Comparison of ENCODE assay signal across 32 mouse cellular contexts in genomic region chr8:47037405-47037804, GRCm38 (mm10). TPM values are rescaled to one million over a fixed set of nuclear protein-coding genes. Genes with fewer than 3 reads are reported as not detected.
DNase-seq lines count a peak whose midpoint lies in the region; ATAC-seq and TF ChIP-seq lines count a peak whose summit lies in the region.
"Had no signal": no experiment of that assay in that cellular context is flagged by ENCODE, and none has a peak within 500 bp of the region (broad histone marks: within the 10 kb centered on the region; RNA-seq: fewer than 3 reads in every experiment).

No protein-coding gene starts in this region.

- 34% methylated on average over 5 of the region's 5 CpGs for WGBS in kidney, embryonic 15.5 days
- 69% methylated on average over 5 of the region's 5 CpGs for WGBS in liver, postnatal 0 days (ENCODE audit: insufficient replicate concordance)
- 59% methylated on average over 5 of the region's 5 CpGs for WGBS in liver, embryonic 12.5 days (ENCODE audit: insufficient replicate concordance)
- 73% methylated on average over 5 of the region's 5 CpGs for WGBS in lung, postnatal 0 days

- no peak overlapping the region for H3K4me3 ChIP-seq in kidney, embryonic 15.5 days (replicated peaks)
- no peak overlapping the region for H3K4me3 ChIP-seq in liver, postnatal 0 days (ENCODE audit: low read depth, low read length)
- no peak overlapping the region for H3K4me3 ChIP-seq in liver, embryonic 12.5 days
- no peak overlapping the region for H3K4me3 ChIP-seq in lung, postnatal 0 days (ENCODE audit: low read depth, low read length)
- H3K4me3 ChIP-seq: embryonic facial prominence, embryonic 13.5 days; forebrain, embryonic 10.5 days; forebrain, embryonic 15.5 days; heart, embryonic 12.5 days; hindbrain, embryonic 13.5 days; left cerebral cortex, adult 2 months; limb, embryonic 15.5 days; midbrain, embryonic 10.5 days; midbrain, embryonic 15.5 days; neural tube, embryonic 15.5 days had no signal

- H3K9me3 ChIP-seq in kidney, embryonic 15.5 days (replicated peaks): 0 out of 2 replicates have a peak, but pooled peaks cover 4% of the 10 kb centered on the region
- H3K9me3 ChIP-seq in liver, postnatal 0 days (ENCODE audit: low read length): 0 out of 2 replicates have a peak, but pooled peaks cover 4% of the 10 kb centered on the region
- no peaks in the 10 kb centered on the region for H3K9me3 ChIP-seq in liver, embryonic 12.5 days (replicated peaks)
- H3K9me3 ChIP-seq in lung, postnatal 0 days (ENCODE audit: low read length): no peaks in the 10 kb centered on the region
- H3K9me3 ChIP-seq: embryonic facial prominence, embryonic 13.5 days; forebrain, embryonic 15.5 days; limb, embryonic 15.5 days; midbrain, embryonic 10.5 days; midbrain, embryonic 15.5 days; neural tube, embryonic 15.5 days had no signal

- no peak overlapping the region for H3K9ac ChIP-seq in kidney, embryonic 15.5 days
- no peak overlapping the region for H3K9ac ChIP-seq in liver, postnatal 0 days (replicated peaks)
- no peak overlapping the region for H3K9ac ChIP-seq in liver, embryonic 12.5 days
- no peak overlapping the region for H3K9ac ChIP-seq in lung, postnatal 0 days (replicated peaks; ENCODE audit: low read depth)
- H3K9ac ChIP-seq: embryonic facial prominence, embryonic 13.5 days; forebrain, embryonic 15.5 days; heart, embryonic 12.5 days; hindbrain, embryonic 13.5 days; limb, embryonic 15.5 days; liver, embryonic 14.5 days; lung, embryonic 14.5 days; midbrain, embryonic 15.5 days; neural tube, embryonic 15.5 days had no signal

- no peaks in the 10 kb centered on the region for H3K36me3 ChIP-seq in kidney, embryonic 15.5 days
- no peaks in the 10 kb centered on the region for H3K36me3 ChIP-seq in liver, postnatal 0 days (replicated peaks; ENCODE audit: insufficient read depth, low read length)
- no peaks in the 10 kb centered on the region for H3K36me3 ChIP-seq in liver, embryonic 12.5 days
- no peaks in the 10 kb centered on the region for H3K36me3 ChIP-seq in lung, postnatal 0 days (ENCODE audit: insufficient read depth, low read length)
- H3K36me3 ChIP-seq: embryonic facial prominence, embryonic 13.5 days; forebrain, embryonic 10.5 days; forebrain, embryonic 15.5 days; heart, embryonic 12.5 days; hindbrain, embryonic 13.5 days; limb, embryonic 15.5 days; midbrain, embryonic 10.5 days; midbrain, embryonic 15.5 days; neural tube, embryonic 15.5 days had no signal

- no peaks in the 10 kb centered on the region for H3K27me3 ChIP-seq in kidney, embryonic 15.5 days
- no peaks in the 10 kb centered on the region for H3K27me3 ChIP-seq in liver, postnatal 0 days (ENCODE audit: insufficient read depth, low read length)
- no peaks in the 10 kb centered on the region for H3K27me3 ChIP-seq in liver, embryonic 12.5 days (replicated peaks)
- no peaks in the 10 kb centered on the region for H3K27me3 ChIP-seq in lung, postnatal 0 days (replicated peaks; ENCODE audit: insufficient read depth, low read length)
- H3K27me3 ChIP-seq: embryonic facial prominence, embryonic 13.5 days; forebrain, embryonic 15.5 days; heart, embryonic 12.5 days; hindbrain, embryonic 13.5 days; midbrain, embryonic 15.5 days; neural tube, embryonic 15.5 days had no signal

- TF ChIP-seq CTCF in liver, postnatal 0 days (IDR thresholded peaks at IDR 0.05; ENCODE audit: low read depth): no peak
- TF ChIP-seq CTCF in lung, postnatal 0 days (IDR thresholded peaks at IDR 0.05): no peak

- TF ChIP-seq EP300 in liver, postnatal 0 days (IDR thresholded peaks at IDR 0.05; ENCODE audit: low read depth): no peak
- no peak for TF ChIP-seq EP300 in lung, postnatal 0 days (IDR thresholded peaks at IDR 0.05)

- 0 out of 2 replicates have a peak, but pooled peaks have one; percentile 33 for ATAC-seq in kidney, embryonic 15.5 days (replicated peaks; ENCODE audit: low FRiP score)
- ATAC-seq in liver, postnatal 0 days: no peak
- no peak for ATAC-seq in liver, embryonic 12.5 days
- ATAC-seq in lung, postnatal 0 days: no peak
- ATAC-seq: forebrain, embryonic 15.5 days; midbrain, embryonic 15.5 days had no signal

- H3K4me1 ChIP-seq in kidney, embryonic 15.5 days: no peaks in the 10 kb centered on the region; the same call in 1 of the 2 replicates
- H3K4me1 ChIP-seq in liver, postnatal 0 days (ENCODE audit: insufficient read depth): no peaks in the 10 kb centered on the region
- H3K4me1 ChIP-seq in liver, embryonic 12.5 days: no peaks in the 10 kb centered on the region
- H3K4me1 ChIP-seq in lung, postnatal 0 days (ENCODE audit: insufficient read depth, low read depth, low read length): no peaks in the 10 kb centered on the region
- H3K4me1 ChIP-seq: forebrain, embryonic 10.5 days; forebrain, embryonic 15.5 days; heart, embryonic 12.5 days; hindbrain, embryonic 13.5 days; midbrain, embryonic 10.5 days; midbrain, embryonic 15.5 days; neural tube, embryonic 15.5 days had no signal

- H3K27ac ChIP-seq in kidney, embryonic 15.5 days: 0 out of 2 replicates have a peak overlapping the region, but pooled peaks have one; percentile 13
- no peak overlapping the region for H3K27ac ChIP-seq in liver, postnatal 0 days (ENCODE audit: low read depth)
- no peak overlapping the region for H3K27ac ChIP-seq in liver, embryonic 12.5 days
- H3K27ac ChIP-seq in lung, postnatal 0 days (ENCODE audit: low read length): no peak overlapping the region
- H3K27ac ChIP-seq: embryonic facial prominence, embryonic 13.5 days; forebrain, embryonic 10.5 days; forebrain, embryonic 15.5 days; hindbrain, embryonic 13.5 days; left cerebral cortex, adult 2 months; limb, embryonic 15.5 days; liver, embryonic 14.5 days; midbrain, embryonic 10.5 days; midbrain, embryonic 15.5 days; neural tube, embryonic 15.5 days had no signal

- H3K4me2 ChIP-seq in kidney, embryonic 15.5 days: no peak overlapping the region
- no peak overlapping the region for H3K4me2 ChIP-seq in liver, postnatal 0 days (ENCODE audit: low read depth, low read length)
- no peak overlapping the region for H3K4me2 ChIP-seq in liver, embryonic 12.5 days
- H3K4me2 ChIP-seq in lung, postnatal 0 days (replicated peaks; ENCODE audit: low read depth, low read length): no peak overlapping the region
- H3K4me2 ChIP-seq: embryonic facial prominence, embryonic 13.5 days; forebrain, embryonic 15.5 days; heart, embryonic 12.5 days; hindbrain, embryonic 13.5 days; limb, embryonic 15.5 days; lung, embryonic 14.5 days; midbrain, embryonic 15.5 days; neural tube, embryonic 15.5 days had no signal

- DNase-seq in heart, adult 11 months: peak; percentile 49
- no peak for DNase-seq in heart, adult 8-10 months (ENCODE audit: low spot score)
- DNase-seq in kidney, postnatal 4 days: no peak
- peak; percentile 7 for DNase-seq in liver, postnatal 0 days
- no peak for DNase-seq in lung, postnatal 0 days (ENCODE audit: low spot score)
- DNase-seq: adrenal gland, postnatal 14 days; cerebellum, adult 11 months; cerebellum, adult 9-10 months; cerebellum, postnatal 36 days; gastrocnemius, postnatal 25 days; heart, adult 18-20 months; heart, postnatal 4 days; layer of hippocampus, adult 9-11 months; lung, embryonic 14.5 days; retina, postnatal 1 day; right cerebral cortex, postnatal 14 days; thymus, postnatal 14 days had no signal

RNA-seq across cellular contexts. Expression of gene Enpp6, which starts 50.7 kb away (rescaled TPM):
- 1 to 10 TPM; 2.4 to 7.3 (median 3.1) TPM for total RNA-seq in heart, adult 8-10 months (2022)
- polyA plus RNA-seq in kidney, embryonic 15.5 days (2015; fragmentation: Nextera tagmentation; extraction: Ambion mirVana): 1.7 TPM in 2 replicates
- polyA plus RNA-seq in liver, postnatal 0 days (2015; fragmentation: Nextera tagmentation; extraction: Ambion mirVana): 0.47 and 0.60 TPM in 2 replicates
- 0.25 and 0.29 TPM in 2 replicates for polyA plus RNA-seq in liver, embryonic 12.5 days (2016; fragmentation: Nextera tagmentation; extraction: Ambion mirVana)
- polyA plus RNA-seq in lung, postnatal 0 days (2015; fragmentation: Nextera tagmentation; extraction: Ambion mirVana): 0.49 and 0.86 TPM in 2 replicates
- total RNA-seq: megakaryocyte progenitor cell, adult 5-6 weeks; MEL had no signal
- polyA plus RNA-seq: forebrain, embryonic 10.5 days; midbrain, embryonic 15.5 days had no signal

Comparison
In these comparisons a context has a peak if more than half of its experiments do, and no peak if none do; other contexts are left out.
1. DNase-seq: peak in heart, adult 11 months (single experiment) and liver, postnatal 0 days (single experiment); none in heart, adult 8-10 months (single experiment), kidney, postnatal 4 days (0 of 2) and lung, postnatal 0 days (single experiment).